Mouse (Mus musculus): ENCODE data around the gene Rhox7b.
"Not testable (repeated sequence)": the region's sequence is repeated elsewhere in the genome, so short reads cannot be mapped to it uniquely, and the experiment has no call there.

Rhox7b gene

GRCm38 (mm10) chrX:37897132-37897531 lies at the start of gene Rhox7b:
Gene Rhox7b (minus strand): TSS chrX:37897232.
- not testable (repeated sequence) for DNase-seq (ENCODE audit: low spot score)

- no peak for DNase-seq (ENCODE audit: low spot score)
Measured at GRCm38 (mm10) chrX:37916311-37916710, 19.3 kb upstream of the Rhox7b start.

GRCm38 (mm10) chrX:37908581-37908980 lies 11.5 kb upstream of the Rhox7b start:
- DNase-seq (ENCODE audit: low spot score) = no peak

GRCm38 (mm10) chrX:37903727-37904126 lies 6.7 kb upstream of the Rhox7b start:
- no peak for DNase-seq (ENCODE audit: low spot score)

GRCm38 (mm10) chrX:37901670-37902069 lies 4.6 kb upstream of the Rhox7b start, which contains the start of gene Rhox9:
Gene Rhox9 (minus strand): TSS chrX:37901770.
- DNase-seq (ENCODE audit: low spot score) = not testable (repeated sequence)

GRCm38 (mm10) chrX:37878844-37879243 lies 18.2 kb downstream of the Rhox7b start, which contains the start of gene Rhox8:
Gene Rhox8 (minus strand): TSS chrX:37878944.
- no peak for DNase-seq (ENCODE audit: low spot score)

GRCm38 (mm10) chrX:37871641-37872040 lies 25.4 kb downstream of the Rhox7b start:
- no peak for DNase-seq (ENCODE audit: low spot score)

All from T-cell, adult 2 months (primary cell).